Mouse (Mus musculus): ENCODE results near the gene Lst1.

The Lst1 gene

DNA sequence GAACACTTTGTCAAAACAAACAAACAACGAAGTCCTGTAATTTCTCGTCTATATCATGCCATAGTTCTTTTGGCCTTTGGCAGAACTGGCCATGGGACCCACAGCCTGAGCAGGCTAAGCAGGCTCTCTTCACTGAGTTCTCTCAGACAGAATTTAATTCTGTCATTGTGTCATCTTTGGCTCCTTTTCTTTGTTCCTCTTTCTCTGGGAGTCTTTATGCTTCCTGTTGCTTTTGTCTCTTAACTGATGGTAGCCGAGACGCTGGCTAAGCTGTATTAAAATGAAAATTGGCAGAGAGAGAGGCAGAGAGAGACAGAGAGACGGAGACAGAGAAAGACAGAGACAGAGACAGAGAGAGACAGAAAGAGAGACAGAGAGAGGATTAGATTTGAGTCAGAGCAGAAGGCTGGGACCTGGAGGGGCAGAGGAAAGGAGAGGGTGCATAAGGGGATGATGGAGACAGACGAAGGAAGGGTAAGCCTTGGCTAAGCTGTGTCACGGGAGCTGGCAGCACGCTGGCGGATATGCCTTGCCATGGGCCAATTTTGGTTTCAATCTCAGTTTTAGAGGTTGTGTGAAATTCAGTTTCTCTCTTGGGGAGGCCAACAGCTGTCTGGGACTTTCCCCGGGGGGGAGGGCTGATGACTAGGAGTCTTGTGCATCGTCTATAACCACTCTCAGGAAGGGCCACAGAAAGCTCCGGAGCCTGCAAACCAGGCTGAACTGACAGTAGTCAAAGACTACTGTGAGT is 21.7 kb upstream of the Lst1 start:
- DNase-seq (ENCODE audit: low read depth, low spot score), result no peak

DNA sequence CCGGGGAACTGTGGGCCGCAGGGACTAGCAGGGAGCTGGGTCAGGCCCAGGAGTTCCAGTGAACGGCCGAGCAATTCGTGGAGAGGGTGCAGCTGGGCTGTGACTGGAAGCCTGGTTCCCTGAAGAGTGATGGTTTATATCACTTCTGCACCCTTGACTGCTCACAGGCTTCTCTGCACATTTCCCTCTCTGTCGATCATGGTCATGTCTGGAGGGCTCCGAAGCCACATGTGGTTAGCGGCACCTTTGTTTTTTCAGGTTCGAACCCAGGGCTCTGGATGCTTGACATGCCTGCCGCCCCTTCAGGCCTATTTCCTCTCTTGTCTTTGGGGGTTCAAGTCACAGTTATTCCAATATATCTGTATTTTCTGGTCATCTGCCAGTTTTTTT is 17.1 kb upstream of the Lst1 start:
- no peak for DNase-seq (ENCODE audit: low read depth, low spot score)

DNA sequence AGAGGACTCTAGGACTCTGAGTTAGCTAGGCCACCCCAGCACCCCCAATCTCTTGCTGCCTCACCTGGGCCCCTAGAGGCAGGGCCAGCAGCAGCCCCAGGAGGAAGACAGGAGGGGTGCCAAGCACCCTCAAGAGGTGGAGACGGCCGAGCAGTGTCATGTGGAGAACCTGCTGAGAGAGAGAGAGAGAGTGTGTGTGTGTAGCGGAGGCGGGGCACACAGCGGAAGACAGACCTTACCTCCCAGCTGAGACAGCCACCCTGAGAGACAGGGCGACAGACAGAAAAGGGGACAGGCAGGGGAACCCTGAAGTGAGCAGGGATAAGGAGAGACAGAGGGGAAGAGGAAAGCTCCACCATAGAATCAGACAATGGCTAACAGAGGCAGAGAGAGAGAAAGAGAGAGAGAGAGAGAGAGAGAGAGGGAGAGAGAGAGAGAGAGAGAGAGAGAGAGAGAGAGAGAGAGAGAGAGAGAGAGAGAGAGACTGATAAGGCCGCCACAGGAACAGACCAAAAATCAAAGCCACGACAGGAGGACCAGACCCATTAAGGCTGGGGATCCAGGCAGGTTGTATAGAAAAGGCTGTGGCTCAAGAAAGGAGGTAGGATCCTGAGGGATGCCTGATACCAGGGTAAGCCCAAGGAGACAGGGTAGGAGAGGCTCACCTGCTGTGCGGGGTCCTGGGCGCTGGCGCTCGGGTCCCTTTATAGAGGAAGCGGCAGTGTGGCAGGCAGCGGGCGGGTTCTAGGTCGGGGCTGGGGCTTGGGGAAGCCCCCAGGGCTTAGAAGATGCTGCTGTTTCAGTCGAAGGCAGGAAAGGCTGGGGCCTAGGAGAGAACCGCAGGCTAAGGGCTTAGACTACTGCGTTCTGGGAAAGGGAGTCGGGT is 16.5 kb upstream of the Lst1 start, which contains the start of gene Lta:
Lta (minus strand) TSS at position 858 of the 886 bp plus-strand sequence.
- no peak for DNase-seq (ENCODE audit: low read depth, low spot score)

DNA sequence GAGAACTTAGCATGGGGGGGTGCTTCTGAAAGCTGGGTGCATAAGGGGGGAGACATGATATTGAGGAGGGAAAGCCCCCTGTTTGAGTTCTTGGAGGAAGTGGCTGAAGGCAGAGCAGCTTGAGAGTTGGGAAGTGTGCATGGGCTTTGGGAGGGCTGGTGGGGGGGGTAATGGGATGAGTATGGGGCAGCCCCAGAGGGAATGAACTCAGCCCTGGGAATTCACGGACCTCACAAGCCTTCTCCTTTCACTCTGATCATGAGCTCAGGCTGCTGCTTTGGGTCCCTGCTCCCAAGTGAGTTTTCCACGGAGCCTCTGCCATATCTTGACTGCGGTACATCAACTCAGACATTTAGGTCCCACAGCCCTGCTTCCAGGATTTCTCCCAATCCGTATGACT is 14.2 kb upstream of the Lst1 start:
- DNase-seq (ENCODE audit: low read depth, low spot score), result no peak

DNA sequence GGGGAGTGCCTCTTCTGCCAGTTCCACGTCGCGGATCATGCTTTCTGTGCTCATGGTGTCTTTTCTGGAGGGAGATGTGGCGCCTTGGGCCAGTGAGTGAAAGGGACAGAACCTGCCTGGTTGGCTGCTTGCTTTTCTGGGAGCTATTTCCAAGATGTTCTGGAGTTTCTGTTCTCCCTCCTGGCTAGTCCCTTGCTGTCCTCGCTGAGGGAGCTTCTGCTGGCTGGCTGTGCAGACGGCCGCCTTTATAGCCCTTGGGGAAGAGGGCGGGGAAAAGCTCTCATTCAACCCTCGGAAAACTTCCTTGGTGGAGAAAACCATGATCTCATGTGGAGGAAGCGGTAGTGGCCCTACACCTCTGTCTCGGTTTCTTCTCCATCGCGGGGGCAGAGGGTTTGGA is 13.5 kb upstream of the Lst1 start, which contains the start of gene Tnf:
Tnf (minus strand) TSS at position 221 of the 400 bp plus-strand sequence.
- DNase-seq (ENCODE audit: low read depth, low spot score), result no peak

DNA sequence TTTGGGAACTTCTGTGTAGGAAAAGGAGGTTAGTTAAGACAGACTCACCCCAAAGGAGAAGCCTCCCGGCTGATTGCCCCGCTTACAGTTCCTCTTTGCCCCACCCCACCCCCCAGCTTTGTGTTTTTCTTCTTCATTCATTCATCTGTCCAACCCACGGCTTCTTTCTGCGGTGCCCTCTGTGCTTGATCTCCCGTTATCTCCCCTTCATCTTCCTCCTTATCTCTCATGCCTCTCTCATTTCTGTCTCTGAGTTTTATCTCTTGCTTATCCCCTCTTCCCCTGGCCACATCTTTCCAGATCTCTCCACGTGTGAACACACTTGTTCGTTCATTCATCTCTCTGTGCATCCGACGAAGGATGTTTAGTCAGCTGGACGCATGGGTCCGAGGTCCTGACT is 12.9 kb upstream of the Lst1 start:
- no peak for DNase-seq (ENCODE audit: low read depth, low spot score)

DNA sequence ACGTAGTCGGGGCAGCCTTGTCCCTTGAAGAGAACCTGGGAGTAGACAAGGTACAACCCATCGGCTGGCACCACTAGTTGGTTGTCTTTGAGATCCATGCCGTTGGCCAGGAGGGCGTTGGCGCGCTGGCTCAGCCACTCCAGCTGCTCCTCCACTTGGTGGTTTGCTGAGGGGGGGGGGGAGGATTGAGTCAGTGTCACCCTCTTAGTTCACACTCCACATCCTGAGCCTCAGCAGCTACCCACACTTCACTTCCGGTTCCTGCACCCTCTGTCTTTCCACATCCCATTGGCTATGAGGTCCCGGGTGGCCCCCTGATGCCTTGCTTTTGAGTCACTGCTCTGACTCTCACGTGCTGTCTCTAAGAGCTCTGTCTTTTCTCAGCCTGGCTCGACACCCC is 12.2 kb upstream of the Lst1 start:
- no peak for DNase-seq (ENCODE audit: low read depth, low spot score)

DNA sequence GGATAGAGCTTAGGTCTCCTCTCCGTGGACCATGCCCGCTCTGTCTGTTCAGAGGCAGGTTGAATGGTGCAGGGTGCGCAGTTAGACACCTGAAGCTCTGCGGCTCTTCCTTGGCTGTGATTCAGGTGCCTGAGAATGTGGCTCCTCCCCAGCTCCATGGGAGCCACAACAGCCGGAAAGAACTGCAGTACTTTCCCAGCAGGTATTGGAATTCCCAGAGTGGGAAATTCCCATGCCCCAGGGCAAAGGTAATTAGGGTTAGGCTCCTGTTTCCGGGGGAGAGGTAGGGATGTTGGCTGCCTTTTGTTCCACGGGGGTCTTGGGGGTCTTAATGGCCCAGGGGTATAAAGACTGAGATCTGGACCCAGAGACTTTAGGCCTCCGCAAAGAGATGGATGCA is 10.7 kb upstream of the Lst1 start:
- DNase-seq (ENCODE audit: low read depth, low spot score), result no peak

DNA sequence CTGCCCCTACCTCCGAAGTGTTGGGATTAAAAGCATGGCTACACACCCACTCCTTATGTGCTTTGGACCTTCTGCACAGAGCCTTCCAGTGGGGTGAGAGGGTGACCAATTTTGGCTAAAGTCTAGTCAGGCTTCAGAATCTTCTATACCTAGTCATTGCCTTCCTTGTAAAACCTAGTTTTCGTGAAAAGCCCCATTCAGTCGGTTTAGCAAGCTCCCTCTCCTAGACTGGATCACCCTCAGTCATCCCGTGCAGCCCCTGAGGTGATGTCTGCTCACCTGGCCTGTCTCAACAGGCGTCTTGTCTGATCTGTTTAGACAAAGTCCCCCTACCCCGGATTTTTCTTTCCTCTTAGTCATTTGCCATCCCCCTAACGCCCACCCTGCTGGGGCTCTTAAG is 9.8 kb upstream of the Lst1 start:
- no peak for DNase-seq (ENCODE audit: low read depth, low spot score)

DNA sequence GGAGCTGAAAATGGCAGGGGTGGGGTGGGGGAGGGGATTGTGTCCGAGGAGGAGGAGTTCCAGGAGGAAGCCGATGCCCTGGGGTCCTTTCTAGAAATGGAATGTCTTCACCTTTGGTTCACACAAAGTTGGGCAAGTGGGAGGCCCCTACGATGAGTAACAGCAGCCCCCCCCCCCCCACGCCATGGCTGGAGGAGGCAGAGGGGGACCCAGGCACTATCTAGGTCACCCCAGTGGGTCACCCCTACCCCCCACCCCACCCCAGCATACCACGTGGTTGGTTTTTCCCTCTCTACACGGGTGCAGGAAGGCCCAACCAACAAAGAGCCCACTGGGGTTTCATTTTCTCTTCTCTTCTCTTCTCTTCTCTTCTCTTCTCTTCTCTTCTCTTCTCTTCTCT is 8.9 kb upstream of the Lst1 start:
- DNase-seq (ENCODE audit: low read depth, low spot score), result no peak

DNA sequence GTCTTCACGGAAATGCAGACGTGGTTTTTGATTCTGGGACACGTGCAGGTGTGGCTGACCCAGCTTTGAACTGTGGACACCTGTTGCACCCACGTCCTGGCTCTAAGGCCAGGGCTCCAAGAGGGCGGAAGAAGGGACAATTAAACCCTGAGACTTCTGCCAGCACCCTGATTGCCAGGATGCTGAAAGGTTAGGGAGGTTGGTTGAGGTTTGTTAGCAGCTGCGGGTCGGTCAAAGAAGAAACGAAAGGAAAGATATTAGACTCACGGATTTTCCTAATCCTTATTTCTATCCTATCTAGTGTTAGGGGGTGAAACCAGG is 8.0 kb upstream of the Lst1 start:
- DNase-seq (ENCODE audit: low read depth, low spot score), result no peak

DNA sequence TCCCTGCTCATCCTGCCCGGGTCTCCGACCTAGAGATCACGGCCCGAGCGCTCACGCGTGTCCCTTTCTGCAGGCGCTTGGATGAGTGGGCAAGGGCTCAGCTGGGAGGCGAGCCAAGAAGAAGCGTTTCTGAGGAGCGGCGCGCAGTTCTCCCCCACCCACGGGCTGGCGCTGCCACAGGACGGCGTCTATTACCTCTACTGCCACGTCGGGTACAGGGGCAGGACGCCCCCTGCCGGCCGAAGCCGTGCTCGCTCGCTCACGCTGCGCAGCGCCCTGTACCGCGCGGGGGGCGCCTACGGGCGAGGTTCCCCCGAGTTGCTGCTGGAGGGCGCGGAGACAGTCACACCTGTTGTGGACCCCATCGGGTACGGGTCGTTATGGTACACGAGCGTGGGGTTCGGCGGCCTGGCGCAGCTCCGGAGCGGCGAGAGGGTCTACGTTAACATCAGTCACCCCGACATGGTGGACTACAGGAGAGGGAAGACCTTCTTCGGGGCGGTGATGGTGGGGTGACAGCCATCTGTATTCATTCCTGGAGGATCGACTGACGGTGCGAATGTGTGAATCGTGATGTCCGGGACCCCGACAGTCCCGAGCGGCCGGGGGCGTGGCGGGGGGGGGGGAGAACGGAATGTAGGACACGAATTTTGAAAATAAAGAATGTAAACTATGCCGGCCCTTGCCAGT is 7.5 kb upstream of the Lst1 start:
- peak; percentile 51 for DNase-seq (ENCODE audit: low read depth, low spot score)

DNA sequence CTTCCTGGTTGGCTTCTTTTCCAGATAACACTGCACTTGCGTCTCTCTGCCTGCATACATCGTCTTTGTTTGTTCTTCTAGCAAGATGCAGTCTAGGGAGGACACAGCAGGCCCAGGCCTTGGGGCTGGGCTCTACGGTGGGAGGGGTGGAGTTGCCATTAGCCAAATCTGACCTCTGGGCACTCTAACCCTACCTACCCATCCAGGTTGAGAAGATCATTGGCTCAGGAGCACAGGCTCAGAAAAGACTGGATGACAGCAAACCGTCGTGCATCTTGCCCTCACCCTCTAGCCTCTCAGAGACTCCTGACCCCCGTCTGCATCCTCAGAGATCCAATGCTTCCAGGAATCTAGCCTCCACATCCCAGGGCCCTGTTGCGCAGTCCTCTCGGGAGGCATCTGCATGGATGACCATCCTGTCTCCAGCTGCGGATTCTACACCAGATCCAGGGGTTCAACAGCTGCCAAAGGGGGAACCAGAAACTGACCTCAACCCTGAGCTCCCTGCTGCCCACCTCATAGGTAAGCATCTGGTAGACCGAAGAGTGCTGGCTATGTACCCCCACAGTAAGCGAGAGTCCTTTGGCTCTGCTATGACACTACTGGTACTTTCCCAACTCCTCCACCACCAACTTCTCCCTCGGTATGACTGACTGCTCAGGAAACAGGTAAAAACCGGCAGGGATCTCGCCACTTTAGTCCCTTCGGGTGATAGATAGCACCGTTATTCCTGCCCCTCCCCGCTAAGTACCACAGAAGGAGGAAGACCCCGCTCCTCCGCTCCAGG is 6.8 kb upstream of the Lst1 start:
- no peak for DNase-seq (ENCODE audit: low read depth, low spot score)

DNA sequence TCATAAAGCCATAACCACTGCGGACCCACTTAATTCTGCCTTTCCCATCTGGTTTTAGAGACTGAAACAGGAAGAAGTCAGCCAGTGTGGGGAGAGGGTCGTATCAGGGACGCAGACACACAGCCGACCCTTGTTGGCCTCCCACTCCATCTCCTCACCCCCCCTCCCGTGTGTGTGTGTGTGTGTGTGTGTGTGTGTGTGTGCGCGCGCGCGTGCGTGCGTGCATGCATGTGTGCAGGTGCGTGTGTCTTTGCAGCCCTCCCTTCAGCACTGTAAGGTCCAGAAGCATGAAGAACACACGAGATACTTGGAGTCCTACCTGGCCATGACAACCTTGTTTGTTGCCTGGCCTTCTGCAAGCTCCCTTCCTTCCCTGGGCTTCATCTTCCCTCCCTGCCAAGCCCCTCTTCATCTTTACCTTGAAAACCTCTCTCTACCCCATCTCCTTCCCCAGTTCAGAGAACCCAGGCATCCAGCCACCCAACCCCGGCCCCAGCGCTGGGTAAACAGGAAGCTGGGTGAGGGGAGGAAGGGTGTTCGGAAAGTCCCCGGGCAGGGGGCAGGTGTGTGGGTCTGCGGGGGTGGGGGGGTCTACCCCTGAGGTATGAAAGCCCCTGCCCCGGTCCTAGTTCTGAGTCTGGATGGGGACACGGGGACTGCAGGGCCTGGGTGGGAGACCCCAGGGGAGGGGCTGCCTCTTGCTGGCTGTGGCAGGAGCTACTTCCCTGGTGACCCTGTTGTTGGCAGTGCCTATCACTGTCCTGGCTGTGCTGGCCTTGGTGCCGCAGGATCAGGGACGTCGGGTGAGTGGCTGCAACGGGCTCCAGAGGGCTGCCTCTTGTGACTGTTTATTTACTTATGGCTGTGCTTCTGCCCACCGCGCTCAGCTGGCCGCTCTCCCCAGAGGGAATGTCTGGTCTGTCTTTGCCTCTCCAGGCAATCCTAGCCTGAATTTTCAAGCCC is 5.9 kb upstream of the Lst1 start, which contains the start of gene Ltb:
Ltb (plus strand) TSS at position 559 of the 963 bp plus-strand sequence.
- no peak for DNase-seq (ENCODE audit: low read depth, low spot score)

DNA sequence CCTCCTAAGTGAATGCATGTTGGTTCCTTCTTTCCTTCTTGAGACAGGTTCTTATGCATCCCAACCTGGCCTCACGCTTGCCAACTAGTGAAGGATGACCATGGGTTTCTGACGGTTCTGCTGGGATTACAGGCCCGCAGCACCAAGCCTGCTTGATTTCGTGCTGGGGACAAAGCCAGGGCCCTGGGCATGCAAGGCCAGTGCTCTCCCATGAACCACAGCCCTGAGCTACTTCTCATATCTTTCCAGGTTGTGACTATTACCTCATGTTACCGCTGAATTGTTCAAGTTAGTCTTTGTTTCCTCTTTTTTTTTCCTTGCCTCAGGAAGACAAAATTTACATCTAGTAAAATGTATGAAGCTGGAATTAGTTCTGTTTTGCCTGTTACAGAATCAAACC is 4.7 kb upstream of the Lst1 start:
- no peak for DNase-seq (ENCODE audit: low read depth, low spot score)

DNA sequence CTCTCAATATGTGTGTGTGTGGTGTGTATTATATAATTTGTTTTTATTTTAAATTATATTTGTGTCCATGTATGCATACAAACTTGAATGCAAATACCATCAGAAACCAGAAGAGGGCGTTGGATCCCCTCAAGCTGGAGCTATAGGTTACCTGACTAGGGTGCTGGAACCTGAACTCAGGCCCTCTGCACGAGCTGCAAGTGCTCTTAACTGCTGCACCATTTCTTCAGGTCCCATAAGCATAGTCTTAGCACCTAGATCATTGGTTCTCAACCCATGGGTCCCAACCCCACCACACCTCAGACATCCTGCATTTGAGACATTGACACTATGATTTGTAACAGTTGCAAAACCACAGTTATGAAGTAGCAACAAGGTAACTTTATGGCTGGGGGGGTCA is 3.5 kb upstream of the Lst1 start:
- DNase-seq (ENCODE audit: low read depth, low spot score), result no peak

DNA sequence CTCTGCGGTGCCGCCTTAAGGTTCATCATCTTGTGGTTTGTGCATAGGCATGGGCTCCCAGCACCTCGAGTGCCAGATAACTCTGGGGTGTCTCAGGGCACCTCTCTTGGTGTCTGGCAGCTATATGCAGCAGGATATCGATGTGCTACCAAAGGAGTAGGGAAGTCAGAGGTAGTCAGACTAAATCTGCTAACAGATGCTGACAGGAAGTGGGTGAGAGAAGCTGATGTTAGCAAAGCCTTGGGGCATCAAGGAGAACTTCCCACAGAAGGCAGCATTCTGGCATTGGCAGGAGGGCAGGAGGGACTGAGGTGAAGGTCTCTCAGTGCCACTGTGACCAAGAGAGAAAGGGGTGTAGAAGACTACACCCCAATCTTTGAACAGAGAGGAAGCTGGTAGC is 1.9 kb upstream of the Lst1 start:
- DNase-seq (ENCODE audit: low read depth, low spot score), result no peak

DNA sequence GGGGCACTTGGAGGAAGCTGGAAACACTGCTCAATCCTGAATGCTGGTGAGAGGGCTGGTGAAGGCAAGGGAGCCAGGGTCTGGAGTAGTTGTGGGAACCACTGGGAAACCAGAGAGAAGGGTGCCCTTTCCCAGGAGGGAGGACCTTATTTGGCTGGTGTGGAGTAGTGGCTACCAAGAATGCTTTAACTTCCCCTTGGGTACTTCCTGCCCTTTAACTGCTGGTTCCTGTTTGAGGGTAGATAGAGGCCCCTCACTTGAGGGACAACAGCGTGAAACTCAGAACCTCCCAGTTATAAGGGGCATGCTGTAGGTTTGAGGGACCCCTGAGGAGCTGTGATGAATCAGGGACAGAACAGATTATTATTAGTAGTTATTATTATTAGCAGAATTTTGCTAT is 947 bp upstream of the Lst1 start:
- DNase-seq (ENCODE audit: low read depth, low spot score), result no peak

DNA sequence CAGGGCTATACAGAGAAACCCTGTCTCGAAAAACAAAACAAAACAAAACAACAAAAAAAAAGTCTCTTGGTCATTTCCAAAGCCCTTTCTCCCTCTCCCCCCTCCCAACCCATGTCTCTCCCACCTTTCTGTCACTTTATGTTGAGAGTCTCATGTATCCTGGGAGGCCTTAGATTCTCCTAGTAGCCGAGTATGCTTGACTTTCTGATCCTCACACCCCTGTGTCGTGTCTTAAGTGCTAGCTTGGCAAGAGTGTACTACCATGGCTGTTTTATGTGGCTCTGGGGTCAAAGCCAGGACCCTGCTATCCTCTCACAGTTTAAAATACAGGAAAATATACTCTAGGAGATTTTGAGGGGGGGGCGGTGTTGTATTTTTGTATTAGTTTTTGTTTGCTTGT is 894 bp downstream of the Lst1 start:
- DNase-seq (ENCODE audit: low read depth, low spot score), result no peak

DNA sequence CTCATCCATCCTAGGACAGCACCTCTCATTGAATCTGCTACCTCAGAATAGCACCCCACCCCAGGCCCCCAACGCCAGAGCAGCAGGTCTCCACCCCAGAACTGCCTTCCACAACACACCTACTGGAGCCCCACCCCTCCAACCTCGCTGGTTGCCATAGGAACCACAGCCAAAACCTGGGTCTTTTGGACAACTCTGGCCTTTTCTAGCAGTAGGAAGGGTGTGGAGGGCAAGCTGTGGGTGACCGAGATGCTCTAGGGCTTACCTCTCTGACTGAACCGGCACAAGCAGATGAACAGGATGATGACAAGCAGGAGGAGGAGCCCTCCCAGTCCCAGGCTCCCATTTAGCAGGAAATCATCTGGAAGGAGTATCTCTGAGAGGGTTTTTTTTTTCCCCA is 1.6 kb downstream of the Lst1 start:
- DNase-seq (ENCODE audit: low read depth, low spot score), result no peak
